Mouse (Mus musculus) intestine, embryonic 14.5 days (tissue): ENCODE data around the gene Gnptg. TPM values are rescaled to one million over a fixed set of nuclear protein-coding genes. Genes with fewer than 3 reads are reported as not detected.

Experiments
- ATAC-seq: fragments of 200-750 bp; cut with Nextera tagmentation; replicated peaks from 2 replicates; pipeline ENCODE4 v1.8.0; 2017; ENCODE audit warnings: low read depth, moderate number of reproducible peaks, moderate TSS enrichment, moderate library complexity; ENCODE audit not compliant: low FRiP score, low TSS enrichment
- DNase-seq: peaks from one replicate; pipeline ENCODE4 v3.0.0-alpha.2; 2018; ENCODE audit warnings: low spot score
- H3K27ac ChIP-seq: fragments of 300-500 bp; sonication (generic); 2 replicates; pipeline ENCODE4 v1.5.1; 2014; ENCODE audit warnings: low read depth, mild to moderate bottlenecking, control low read depth
- H3K27me3 ChIP-seq: fragments of 300-500 bp; sonication (generic); replicated peaks from 2 replicates; pipeline ENCODE4 v1.6.1; 2014; ENCODE audit warnings: low read length, control low read depth; ENCODE audit not compliant: control insufficient read depth, insufficient read depth
- H3K36me3 ChIP-seq: fragments of 300-500 bp; sonication (generic); 2 replicates; pipeline ENCODE4 v1.6.1; 2014; ENCODE audit warnings: low read length, control low read depth; ENCODE audit not compliant: control insufficient read depth, insufficient read depth
- H3K4me1 ChIP-seq: fragments of 300-500 bp; sonication (generic); replicated peaks from 2 replicates; pipeline ENCODE4 v1.6.1; 2014; ENCODE audit warnings: low read length, control low read depth, mixed read lengths; ENCODE audit not compliant: control insufficient read depth, insufficient read depth
- H3K4me2 ChIP-seq: fragments of 300-500 bp; sonication (generic); 2 replicates; pipeline ENCODE4 v1.6.1; 2014; ENCODE audit warnings: low read length
- H3K4me3 ChIP-seq: fragments of 300-500 bp; sonication (generic); 2 replicates; pipeline ENCODE4 v1.5.1; 2014; ENCODE audit warnings: low read depth, low read length, control low read depth, mixed read lengths
- H3K9ac ChIP-seq: fragments of 300-500 bp; sonication (generic); 2 replicates; pipeline ENCODE4 v1.6.1; 2014; ENCODE audit warnings: mild to moderate bottlenecking, low read length
- H3K9me3 ChIP-seq: fragments of 300-500 bp; sonication (generic); 2 replicates; pipeline ENCODE4 v1.6.1; 2016; ENCODE audit warnings: low read length, control low read depth; ENCODE audit not compliant: control insufficient read depth
- WGBS: fragments of 180-500 bp; shearing (Covaris S2); extraction: QIAGEN DNeasy Blood & Tissue Kit; methylation state at CpG from one replicate; pipeline ENCODE4 v1.1.7; 2014; 5-methylcytosine and 5-hydroxymethylcytosine counted together
- polyA plus RNA-seq: library from polyadenylated mRNA; unstranded; fragments of >200 nt; fragmentation: Nextera tagmentation; extraction: Ambion mirVana; gene quantifications from 2 replicates; pipeline ENCODE4 v1.2.1, GENCODE M21; 2014

The Gnptg gene
- polyA plus RNA-seq = 36.4 and 41.8 TPM in 2 replicates

- Histone ChIP-seq H3K4me2 (peak within 1 kb of the TSS; percentile 78), H3K27me3 (no peaks in the 10 kb centered on the region), H3K27ac (peak within 1 kb of the TSS; percentile 77), H3K4me1 (peaks cover 15% of the 10 kb centered on the region), H3K9ac (peak within 1 kb of the TSS; percentile 88), H3K9me3 (no peaks in the 10 kb centered on the region), H3K36me3 (peaks cover 37% of the 10 kb centered on the region), H3K4me3 (peak within 1 kb of the TSS; percentile 90)
- DNase-seq (peak; percentile 91), ATAC-seq (peak; percentile 87)
- under 1% methylated on average over 80 of the region's 80 CpGs for WGBS
Measured at GRCm38 (mm10) chr17:25239695-25240636, at the start of gene Gnptg, which contains the start of gene Tsr3. Gnptg (minus strand) TSS chr17:25240124. Tsr3 (plus strand) TSS chr17:25240170.

GRCm38 (mm10) chr17:25288842-25289241 lies 48.9 kb upstream of the Gnptg start:
- Histone ChIP-seq H3K9ac (no peak overlapping the region), H3K27me3 (no peaks in the 10 kb centered on the region), H3K36me3 (no peaks in the 10 kb centered on the region), H3K9me3 (no peaks in the 10 kb centered on the region), H3K4me2 (no peak overlapping the region), H3K27ac (no peak overlapping the region), H3K4me1 (no peaks in the 10 kb centered on the region), H3K4me3 (no peak overlapping the region)
- ATAC-seq (no peak), DNase-seq (peak; percentile 67)
- WGBS = 22% methylated on average over 4 of the region's 4 CpGs

- WGBS = 20% methylated on average over 3 of the region's 3 CpGs
- ATAC-seq (no peak), DNase-seq (peak; percentile 73)
- Histone ChIP-seq H3K9me3 (no peaks in the 10 kb centered on the region), H3K36me3 (no peaks in the 10 kb centered on the region), H3K4me1 (no peaks in the 10 kb centered on the region), H3K4me3 (no peak overlapping the region), H3K4me2 (no peak overlapping the region), H3K27me3 (no peaks in the 10 kb centered on the region), H3K9ac (no peak overlapping the region), H3K27ac (no peak overlapping the region)
Measured at GRCm38 (mm10) chr17:25285033-25285432, 45.1 kb upstream of the Gnptg start.

- Histone ChIP-seq H3K4me3 (no peak overlapping the region), H3K27ac (no peak overlapping the region), H3K4me2 (no peak overlapping the region), H3K27me3 (no peaks in the 10 kb centered on the region), H3K9ac (no peak overlapping the region), H3K4me1 (no peaks in the 10 kb centered on the region), H3K36me3 (no peaks in the 10 kb centered on the region), H3K9me3 (no peaks in the 10 kb centered on the region)
- 40% methylated on average over 11 of the region's 11 CpGs for WGBS
- ATAC-seq (no peak), DNase-seq (no peak)
Measured at GRCm38 (mm10) chr17:25282133-25282532, 42.2 kb upstream of the Gnptg start.

- Histone ChIP-seq H3K4me1 (peaks cover 19% of the 10 kb centered on the region), H3K4me3 (no peak overlapping the region), H3K36me3 (no peaks in the 10 kb centered on the region), H3K27ac (no peak overlapping the region), H3K9ac (no peak overlapping the region), H3K9me3 (no peaks in the 10 kb centered on the region), H3K27me3 (no peaks in the 10 kb centered on the region), H3K4me2 (no peak overlapping the region)
- ATAC-seq = no peak
- no peak for DNase-seq
- 96% methylated on average over 3 of the region's 3 CpGs for WGBS
Measured at GRCm38 (mm10) chr17:25275833-25276232, 35.9 kb upstream of the Gnptg start.

GRCm38 (mm10) chr17:25274571-25275346 lies 34.8 kb upstream of the Gnptg start, which contains the start of gene Ube2i:
Ube2i (minus strand) TSS chr17:25274622.
- DNase-seq (no peak), ATAC-seq (no peak)
- Histone ChIP-seq H3K27me3 (no peaks in the 10 kb centered on the region), H3K9ac (peak within 1 kb of the TSS; percentile 99), H3K9me3 (no peaks in the 10 kb centered on the region), H3K36me3 (peaks cover 6% of the 10 kb centered on the region; the same call in 1 of the 2 replicates), H3K4me3 (peak within 1 kb of the TSS; percentile 86), H3K4me2 (peak within 1 kb of the TSS; percentile 42), H3K27ac (peak within 1 kb of the TSS; percentile 98), H3K4me1 (peaks cover 20% of the 10 kb centered on the region)
- WGBS = 83% methylated on average over 9 of the region's 9 CpGs

- Histone ChIP-seq H3K36me3 (peaks cover 15% of the 10 kb centered on the region), H3K9me3 (no peaks in the 10 kb centered on the region), H3K4me2 (peak overlapping the region; percentile 42), H3K27ac (peak overlapping the region; percentile 98), H3K4me1 (peaks cover 20% of the 10 kb centered on the region), H3K27me3 (no peaks in the 10 kb centered on the region), H3K4me3 (peak overlapping the region; percentile 86), H3K9ac (peak overlapping the region; percentile 99)
- ATAC-seq (peak; percentile 95), DNase-seq (peak; percentile 100)
- under 1% methylated on average over 41 of the region's 45 CpGs for WGBS
Measured at GRCm38 (mm10) chr17:25273706-25274501, 34.0 kb upstream of the Gnptg start.
